Mouse (Mus musculus): ENCODE data around the gene Rbpjl. TPM values are rescaled to one million over a fixed set of nuclear protein-coding genes. Genes with fewer than 3 reads are reported as not detected.

Rbpjl gene
- total RNA-seq, 1 experiment from 2014 or later = not detected

- DNase-seq = no peak
These were observed 42.6 kb downstream of the Rbpjl start for GRCm38 (mm10) chr2:164445399-164446085.

- no peak for DNase-seq
These were observed 43.1 kb downstream of the Rbpjl start for GRCm38 (mm10) chr2:164446086-164446469.

- DNase-seq = no peak
These were observed 45.2 kb downstream of the Rbpjl start for GRCm38 (mm10) chr2:164448140-164448539.

- no peak for DNase-seq
These were observed 46.0 kb downstream of the Rbpjl start for GRCm38 (mm10) chr2:164448921-164449320.

GRCm38 (mm10) chr2:164449341-164450042 is 46.6 kb downstream of the Rbpjl start:
- no peak for DNase-seq

GRCm38 (mm10) chr2:164452000-164452676 is 49.2 kb downstream of the Rbpjl start:
- DNase-seq = no peak

GRCm38 (mm10) chr2:164453047-164453757 is 50.3 kb downstream of the Rbpjl start:
- DNase-seq = no peak

GRCm38 (mm10) chr2:164453887-164454500 is 51.1 kb downstream of the Rbpjl start:
- DNase-seq = no peak

- DNase-seq = peak; percentile 80
These were observed 51.9 kb downstream of the Rbpjl start for GRCm38 (mm10) chr2:164454846-164455245.

- peak; percentile 74 for DNase-seq
These were observed 52.7 kb downstream of the Rbpjl start for GRCm38 (mm10) chr2:164455421-164456190.

- no peak for DNase-seq
These were observed 53.5 kb downstream of the Rbpjl start for GRCm38 (mm10) chr2:164456413-164456812.

GRCm38 (mm10) chr2:164456864-164457300 is 53.9 kb downstream of the Rbpjl start, which contains the start of gene Sys1:
Sys1 (plus strand) TSS chr2:164456964.
- peak; percentile 44 for DNase-seq

- no peak for DNase-seq
These were observed 55.0 kb downstream of the Rbpjl start for GRCm38 (mm10) chr2:164457942-164458341.

GRCm38 (mm10) chr2:164458535-164458934 is 55.6 kb downstream of the Rbpjl start:
- peak; percentile 70 for DNase-seq

- DNase-seq = peak; percentile 98
These were observed 58.0 kb downstream of the Rbpjl start, which contains the start of gene Gm20458 for GRCm38 (mm10) chr2:164460745-164461551. Gm20458 (plus strand) TSS chr2:164460967.

Small RNA genes lying within 50 kb of the gene (microRNA-seq; reads per million reads assigned to microRNA genes)
- 0 reads per million in 2 experiments for gene Mir7678

Other genes with a start within 250 kb of the Rbpjl start
- gene Kcns1, start 232.0 kb upstream of the Rbpjl start, total RNA-seq (2021) = not detected in 2 replicates
- not detected in 2 replicates for gene Wfdc5, start 220.4 kb upstream of the Rbpjl start, total RNA-seq (2021)
- 1.1 TPM in 1 of 2 replicates, not detected in the other for gene Wfdc12, start 212.5 kb upstream of the Rbpjl start, total RNA-seq (2021)
- gene Wfdc15a, start 203.0 kb upstream of the Rbpjl start, total RNA-seq (2021) = not detected in 2 replicates
- not detected in 2 replicates for gene Wfdc15b, start 181.5 kb upstream of the Rbpjl start, total RNA-seq (2021)
- not detected in 2 replicates for gene Svs2, start 164.7 kb upstream of the Rbpjl start, total RNA-seq (2021)
- gene Svs3b, start 146.5 kb upstream of the Rbpjl start, total RNA-seq (2021) = not detected in 2 replicates
- not detected in 2 replicates for gene Svs4, start 124.7 kb upstream of the Rbpjl start, total RNA-seq (2021)
- gene Svs3a, start 113.9 kb upstream of the Rbpjl start, total RNA-seq (2021) = not detected in 2 replicates
- not detected in 2 replicates for gene Svs6, start 86.4 kb upstream of the Rbpjl start, total RNA-seq (2021)
- 0.70 and 0.98 TPM in 2 replicates for gene Svs5, start 70.4 kb upstream of the Rbpjl start, total RNA-seq (2021)
- 9.2 and 9.3 TPM in 2 replicates for gene Slpi, start 14.0 kb upstream of the Rbpjl start, total RNA-seq (2021)
- gene Matn4, start 2.0 kb downstream of the Rbpjl start, total RNA-seq (2021) = 1.7 and 2.3 TPM in 2 replicates
- 153 and 208 TPM in 2 replicates for gene Sdc4, start 40.7 kb downstream of the Rbpjl start, total RNA-seq (2021)
- 31.2 and 34.2 TPM in 2 replicates for gene Sys1, start 53.8 kb downstream of the Rbpjl start, total RNA-seq (2021)
- 0.82 and 5.9 TPM in 2 replicates for gene Gm20458, start 57.8 kb downstream of the Rbpjl start, total RNA-seq (2021)
- not detected in 2 replicates for gene Trp53tg5, start 70.6 kb downstream of the Rbpjl start, total RNA-seq (2021)
- gene Dbndd2, start 83.0 kb downstream of the Rbpjl start, total RNA-seq (2021) = 10.0 and 13.8 TPM in 2 replicates
- 85.2 and 89.0 TPM in 2 replicates for gene Pigt, start 94.4 kb downstream of the Rbpjl start, total RNA-seq (2021)
- gene Wfdc2, start 159.3 kb downstream of the Rbpjl start, total RNA-seq (2021) = 2.1 TPM in 1 of 2 replicates, not detected in the other
- gene Spint3, start 170.3 kb downstream of the Rbpjl start, total RNA-seq (2021) = not detected in 2 replicates
- 0.49 and 1.2 TPM in 2 replicates for gene Wfdc6a, start 182.3 kb downstream of the Rbpjl start, total RNA-seq (2021)
- gene Eppin, start 190.5 kb downstream of the Rbpjl start, total RNA-seq (2021) = not detected in 2 replicates
- gene Wfdc6b, start 210.4 kb downstream of the Rbpjl start, total RNA-seq (2021) = not detected in 2 replicates
- gene Wfdc8, start 210.5 kb downstream of the Rbpjl start, total RNA-seq (2021) = 0.23 TPM in 1 of 2 replicates, not detected in the other
- gene Wfdc16, start 235.7 kb downstream of the Rbpjl start, total RNA-seq (2021) = not detected in 2 replicates